ENCODE assay signal across 13 mouse cellular contexts in genomic region chr15:83296771-83297311, GRCm38 (mm10). TPM values are rescaled to one million over a fixed set of nuclear protein-coding genes. Genes with fewer than 3 reads are reported as not detected.
DNase-seq lines count a peak whose midpoint lies in the region; ATAC-seq and TF ChIP-seq lines count a peak whose summit lies in the region.
"Had no signal": no experiment of that assay in that cellular context is flagged by ENCODE, and none has a peak within 500 bp of the region (broad histone marks: within the 10 kb centered on the region; RNA-seq: fewer than 3 reads in every experiment).

No protein-coding gene starts in this region.

- peak; percentile 46 for DNase-seq in lung, embryonic 14.5 days
- DNase-seq in lung, postnatal 14 days: no peak
- DNase-seq in ZHBTc4 (ENCODE audit: low read depth, low spot score): peak; percentile 61
- no peak for DNase-seq in layer of hippocampus, adult 11-12 months (ENCODE audit: low spot score)
- DNase-seq: cerebellum, postnatal 14 days; heart, adult 2 months; left cerebral cortex, postnatal 4 days had no signal

- H3K27me3 ChIP-seq in lung, embryonic 14.5 days (ENCODE audit: insufficient read depth, low read length): no peaks in the 10 kb centered on the region
- no peaks in the 10 kb centered on the region for H3K27me3 ChIP-seq in hindbrain, embryonic 15.5 days
- H3K27me3 ChIP-seq in midbrain, embryonic 15.5 days (replicated peaks): no peaks in the 10 kb centered on the region
- H3K27me3 ChIP-seq: Patski had no signal

- H3K9me3 ChIP-seq in lung, embryonic 14.5 days (ENCODE audit: low read depth, low read length): no peaks in the 10 kb centered on the region
- no peaks in the 10 kb centered on the region for H3K9me3 ChIP-seq in hindbrain, embryonic 15.5 days
- no peaks in the 10 kb centered on the region for H3K9me3 ChIP-seq in midbrain, embryonic 15.5 days

- peak; percentile 31 for ATAC-seq in lung, embryonic 14.5 days (ENCODE audit: insufficient read depth)
- peak; percentile 56; the same call in 1 of the 2 replicates for ATAC-seq in hindbrain, embryonic 15.5 days (ENCODE audit: low FRiP score, low read depth)
- peak; percentile 54; the same call in 1 of the 2 replicates for ATAC-seq in midbrain, embryonic 15.5 days (replicated peaks)
- ATAC-seq in CD4-positive, CD25-positive, alpha-beta regulatory T cell, adult 4 months: no peak
- ATAC-seq: inflammation-experienced regulatory T-cells, adult 6 months; lung, postnatal 0 days; Patski had no signal

- TF ChIP-seq CTCF in lung, embryonic 14.5 days (IDR thresholded peaks at IDR 0.05; ENCODE audit: low read depth): no peak

- no peak overlapping the region for H3K27ac ChIP-seq in lung, embryonic 14.5 days (ENCODE audit: low read depth)
- no peak overlapping the region for H3K27ac ChIP-seq in hindbrain, embryonic 15.5 days (replicated peaks)
- no peak overlapping the region for H3K27ac ChIP-seq in midbrain, embryonic 15.5 days
- H3K27ac ChIP-seq: heart, adult 2 months had no signal

- peaks cover 10% of the 10 kb centered on the region; the same call in 1 of the 2 replicates for H3K36me3 ChIP-seq in lung, embryonic 14.5 days (ENCODE audit: insufficient read depth)
- peaks cover 10% of the 10 kb centered on the region; the same call in 1 of the 2 replicates for H3K36me3 ChIP-seq in hindbrain, embryonic 15.5 days
- peaks cover 5% of the 10 kb centered on the region; the same call in 1 of the 2 replicates for H3K36me3 ChIP-seq in midbrain, embryonic 15.5 days (replicated peaks)

- H3K4me2 ChIP-seq in lung, embryonic 14.5 days: no peak overlapping the region
- H3K4me2 ChIP-seq in hindbrain, embryonic 15.5 days: no peak overlapping the region
- no peak overlapping the region for H3K4me2 ChIP-seq in midbrain, embryonic 15.5 days

- H3K9ac ChIP-seq in lung, embryonic 14.5 days: no peak overlapping the region
- no peak overlapping the region for H3K9ac ChIP-seq in hindbrain, embryonic 15.5 days
- no peak overlapping the region for H3K9ac ChIP-seq in midbrain, embryonic 15.5 days

- H3K4me1 ChIP-seq in lung, embryonic 14.5 days (ENCODE audit: insufficient read depth): peaks cover 9% of the 10 kb centered on the region; the same call in 1 of the 2 replicates
- H3K4me1 ChIP-seq in hindbrain, embryonic 15.5 days (replicated peaks): peaks cover 4% of the 10 kb centered on the region
- H3K4me1 ChIP-seq in midbrain, embryonic 15.5 days: peaks cover 4% of the 10 kb centered on the region; the same call in 1 of the 2 replicates

- 44% methylated on average over 7 of the region's 8 CpGs for WGBS in lung, embryonic 14.5 days
- 51% methylated on average over 7 of the region's 8 CpGs for WGBS in hindbrain, embryonic 15.5 days
- 52% methylated on average over 6 of the region's 8 CpGs for WGBS in midbrain, embryonic 15.5 days

- no peak overlapping the region for H3K4me3 ChIP-seq in lung, embryonic 14.5 days (ENCODE audit: low read depth, low read length)
- H3K4me3 ChIP-seq in hindbrain, embryonic 15.5 days: no peak overlapping the region
- H3K4me3 ChIP-seq in midbrain, embryonic 15.5 days: no peak overlapping the region
- H3K4me3 ChIP-seq: heart, adult 2 months had no signal

RNA-seq across cellular contexts. Expression of gene A4galt, which starts 45.3 kb away (rescaled TPM):
- 2.4 TPM in 2 replicates for polyA plus RNA-seq in lung, embryonic 14.5 days (2014; fragmentation: Nextera tagmentation; extraction: Ambion mirVana)
- 4.6 and 5.2 TPM in 2 replicates for polyA plus RNA-seq in hindbrain, embryonic 15.5 days (2015; fragmentation: Nextera tagmentation; extraction: Ambion mirVana)
- polyA plus RNA-seq in midbrain, embryonic 15.5 days (2015; fragmentation: Nextera tagmentation; extraction: Ambion mirVana): 3.4 and 3.7 TPM in 2 replicates
- not detected for polyA plus RNA-seq in CD4-positive, CD25-positive, alpha-beta regulatory T cell, adult 4 months (2017; shearing (Covaris generic))
- polyA plus RNA-seq: inflammation-experienced regulatory T-cells, adult 6 months had no signal

RNA-seq across cellular contexts. Expression of gene Arfgap3, which starts 53.2 kb away (rescaled TPM):
- polyA plus RNA-seq in lung, embryonic 14.5 days (2014; fragmentation: Nextera tagmentation; extraction: Ambion mirVana): 37.7 and 41.3 TPM in 2 replicates
- polyA plus RNA-seq in hindbrain, embryonic 15.5 days (2015; fragmentation: Nextera tagmentation; extraction: Ambion mirVana): 41.5 and 41.9 TPM in 2 replicates
- polyA plus RNA-seq in midbrain, embryonic 15.5 days (2015; fragmentation: Nextera tagmentation; extraction: Ambion mirVana): 44.4 and 45.1 TPM in 2 replicates
- 10 to 100 TPM in 1 of 2 experiments, 1 to 10 TPM in 1; 9.3 to 14.6 TPM for polyA plus RNA-seq in CD4-positive, CD25-positive, alpha-beta regulatory T cell, adult 4 months (2017; shearing (Covaris generic))

Comparison
In these comparisons a context has a peak if more than half of its experiments do, and no peak if none do; other contexts are left out.
1. DNase-seq: peak in lung, embryonic 14.5 days (single experiment) and ZHBTc4 (single experiment); none in lung, postnatal 14 days (single experiment) and layer of hippocampus, adult 11-12 months (single experiment).